Mouse (Mus musculus) thymus, postnatal 10 days (tissue): ENCODE results near the gene Arl8b.

ENCODE experiments used
- DNase-seq, 2 experiments: peaks; one replicate each; pipeline ENCODE4 v3.0.0; 2021; ENCODE audit warnings: low spot score in 2 of 2

Arl8b gene

DNA sequence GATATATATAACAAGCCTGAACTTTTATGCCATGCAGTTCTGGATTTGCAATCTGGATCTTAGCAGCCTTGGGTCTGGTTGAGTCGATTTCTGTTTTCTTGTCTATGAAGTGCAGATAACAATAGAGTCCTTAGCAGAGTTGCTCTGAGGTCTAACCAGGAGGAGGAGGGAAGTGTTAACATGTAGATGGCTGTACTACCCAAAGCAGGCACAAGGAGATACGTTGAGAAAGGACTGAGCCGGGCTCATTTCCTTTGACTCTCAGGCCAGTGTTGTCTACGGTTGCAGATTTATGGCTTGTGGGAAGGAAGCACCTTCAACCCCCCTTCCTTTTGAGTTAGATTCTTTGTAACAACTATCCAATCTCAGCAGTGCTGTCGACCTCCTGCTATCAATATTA is 1.9 kb downstream of the Arl8b start:
- peak in 1 of 2 experiments; percentile 15 for DNase-seq

DNA sequence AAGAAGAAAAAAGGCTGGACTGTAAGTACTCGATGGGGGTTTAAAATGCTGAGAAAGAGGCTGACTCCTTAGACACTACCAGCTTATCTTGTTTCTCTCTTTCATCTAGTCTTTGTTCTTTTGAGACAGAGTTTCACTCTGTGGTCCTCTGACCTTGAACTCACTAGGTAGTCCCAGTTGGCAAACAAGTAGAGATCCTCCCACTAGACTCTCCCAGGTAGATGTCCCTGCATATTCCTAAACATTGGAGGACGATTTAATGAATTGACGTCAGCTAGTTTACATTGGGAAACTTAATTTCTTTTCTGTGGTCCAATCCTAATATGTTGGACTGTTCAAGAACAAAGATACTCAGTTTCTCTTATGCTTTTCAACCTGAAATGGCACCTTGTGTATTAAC is 2.7 kb downstream of the Arl8b start:
- no peak for DNase-seq

DNA sequence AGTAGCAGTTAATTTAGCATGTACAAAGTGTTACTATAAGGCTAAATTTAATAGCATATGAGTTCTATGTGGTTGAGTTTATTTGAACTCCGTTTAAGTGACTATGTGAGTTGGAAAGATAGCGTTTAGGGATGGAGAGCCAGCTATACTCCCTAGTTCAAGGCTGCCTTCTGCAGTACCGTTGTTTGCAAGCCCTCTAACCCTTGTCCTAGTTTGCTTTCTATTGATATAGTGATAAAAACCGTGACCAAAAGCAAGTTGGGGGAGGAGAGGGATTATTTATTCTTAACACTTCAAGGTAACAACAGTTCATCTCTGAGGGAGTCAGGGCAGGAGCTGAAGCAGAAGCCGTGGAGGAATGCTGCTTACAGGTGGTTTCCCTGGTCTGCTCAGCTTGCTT is 8.6 kb downstream of the Arl8b start:
- no peak for DNase-seq

DNA sequence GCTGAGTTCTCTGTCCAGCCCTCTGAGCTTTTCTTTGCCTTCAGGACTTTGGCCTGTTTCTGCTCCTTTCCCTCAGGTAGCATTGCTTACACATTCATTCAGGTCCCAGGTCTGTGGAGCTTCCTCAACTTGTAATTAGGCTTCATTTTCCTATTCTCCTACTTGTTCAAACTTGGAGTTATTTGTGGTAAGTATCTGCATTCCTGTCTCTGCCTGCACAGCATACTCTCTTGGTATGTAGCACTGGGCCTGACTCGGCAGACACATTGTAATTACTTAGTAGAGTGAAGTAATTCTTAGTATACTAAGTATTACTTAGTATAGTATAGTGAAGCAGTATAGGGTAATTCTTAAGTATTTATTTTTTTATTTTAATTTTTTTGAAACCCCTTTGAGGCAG is 13.0 kb downstream of the Arl8b start:
- no peak for DNase-seq

DNA sequence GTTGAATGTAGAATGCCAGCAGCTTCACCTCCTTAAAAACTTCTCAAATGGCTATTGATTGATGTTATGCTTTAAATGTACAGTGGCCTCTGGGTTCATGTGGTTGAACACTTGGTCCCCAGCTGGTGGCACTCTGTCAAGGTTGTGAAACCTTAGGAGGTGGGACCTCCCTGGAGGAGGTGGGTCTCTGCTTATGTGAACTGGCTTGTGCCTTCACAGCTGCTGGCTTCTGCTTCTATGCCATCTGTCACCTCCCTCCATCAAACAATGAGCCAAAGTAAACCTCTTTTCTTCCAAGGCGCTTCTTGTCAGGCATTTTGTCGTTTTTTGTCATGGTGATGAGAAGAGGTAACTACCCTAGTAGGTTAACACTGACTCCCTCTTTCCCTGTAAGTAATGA is 13.8 kb downstream of the Arl8b start:
- DNase-seq = peak in 1 of 2 experiments; percentile 20

DNA sequence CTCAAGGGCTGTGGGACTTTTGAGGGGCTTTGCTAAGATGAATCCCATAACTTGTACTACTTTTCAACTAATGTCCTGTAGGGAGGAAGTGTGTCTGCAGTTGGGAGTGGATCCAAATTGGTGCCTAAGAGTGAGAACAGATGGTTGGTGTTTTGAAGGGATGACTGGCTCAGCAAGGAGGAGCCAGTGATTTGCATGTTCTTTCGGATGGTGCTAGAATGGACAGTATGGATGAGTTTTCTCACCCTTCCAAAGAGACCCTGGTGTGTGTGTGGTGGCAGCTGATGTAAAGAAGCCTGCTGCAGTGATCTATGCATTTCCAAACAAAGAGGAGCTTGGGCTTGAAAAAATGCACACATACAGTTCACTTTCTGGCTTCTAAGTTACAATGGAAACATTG is 22.3 kb downstream of the Arl8b start:
- DNase-seq = no peak

DNA sequence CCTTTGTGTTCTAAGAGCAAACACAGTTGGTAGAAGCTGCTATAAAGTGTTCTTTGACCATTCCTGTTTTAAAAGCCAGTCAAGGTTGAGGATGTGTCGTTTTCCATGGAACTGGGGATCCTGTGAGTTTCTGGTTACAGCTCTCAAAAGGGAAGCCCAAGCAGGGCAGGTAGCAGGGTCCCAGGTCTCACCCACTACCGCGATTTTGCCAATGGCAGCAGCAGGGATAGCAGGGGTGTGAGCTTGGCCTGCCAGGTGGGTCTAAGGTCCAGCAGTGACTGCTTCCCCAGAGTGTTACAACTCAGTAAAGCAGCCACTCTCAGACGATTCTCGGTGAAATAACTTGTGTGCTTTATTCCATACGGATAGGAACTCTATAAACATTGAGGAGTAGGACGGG is 23.0 kb downstream of the Arl8b start:
- no peak for DNase-seq

DNA sequence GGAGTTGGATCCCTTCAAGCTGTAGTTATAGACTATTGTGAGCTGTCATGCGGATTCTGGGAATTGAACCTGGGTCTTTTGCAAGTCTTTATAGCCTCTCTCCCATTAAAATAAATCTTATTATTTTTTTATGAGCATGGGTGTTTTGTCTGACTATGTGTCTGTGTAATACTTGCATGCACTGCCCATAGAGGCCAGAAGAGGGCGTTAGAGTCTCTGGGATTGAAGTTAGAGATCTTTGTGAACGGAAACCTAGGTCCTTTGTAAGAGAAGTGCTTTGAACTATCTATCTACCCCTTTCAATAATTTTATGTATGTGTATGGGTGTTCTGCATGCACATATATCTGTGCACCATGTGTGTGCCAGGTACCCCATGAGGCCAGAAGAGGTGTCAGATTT is 24.5 kb downstream of the Arl8b start:
- peak; percentile 38 to 61 for DNase-seq

DNA sequence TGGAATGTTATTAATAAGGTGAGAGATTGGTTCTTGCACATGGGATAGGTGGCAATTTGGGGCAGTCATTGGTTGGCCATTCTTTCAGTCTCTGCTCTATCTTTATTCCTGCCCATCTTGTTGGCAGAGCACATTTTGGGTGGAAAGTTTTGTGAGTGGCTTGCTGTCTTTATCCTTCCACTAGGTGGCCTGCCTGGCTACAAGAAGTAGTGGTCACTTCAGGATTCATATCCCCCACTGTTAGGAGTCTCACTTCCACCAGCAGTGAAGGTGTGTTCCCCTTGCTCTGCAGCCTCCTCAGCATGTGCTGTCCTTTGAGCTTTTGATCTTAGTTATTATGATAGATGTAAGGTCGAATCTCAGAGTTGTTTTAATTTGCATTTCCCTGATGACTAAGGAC is 25.9 kb downstream of the Arl8b start:
- DNase-seq = no peak

DNA sequence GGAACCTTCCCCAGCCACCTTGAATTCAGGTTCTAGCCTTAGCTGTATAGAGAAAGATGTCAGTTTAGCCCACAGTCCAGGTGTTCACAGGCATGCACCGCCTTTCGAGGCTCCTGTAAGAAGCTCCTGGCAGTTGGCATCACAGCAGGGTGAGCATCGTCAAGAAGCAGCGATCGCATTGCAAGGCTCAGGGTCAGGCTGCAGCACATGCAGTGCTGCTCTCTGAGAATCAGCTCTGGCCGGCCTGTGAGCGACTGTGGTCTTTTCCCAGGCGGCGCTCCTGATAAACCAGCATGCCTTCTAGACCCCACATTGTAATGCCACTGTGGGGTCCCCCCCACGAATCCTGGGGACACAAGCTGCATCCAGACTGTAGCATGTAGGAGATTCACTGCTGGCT is 27.3 kb downstream of the Arl8b start:
- DNase-seq = no peak

DNA sequence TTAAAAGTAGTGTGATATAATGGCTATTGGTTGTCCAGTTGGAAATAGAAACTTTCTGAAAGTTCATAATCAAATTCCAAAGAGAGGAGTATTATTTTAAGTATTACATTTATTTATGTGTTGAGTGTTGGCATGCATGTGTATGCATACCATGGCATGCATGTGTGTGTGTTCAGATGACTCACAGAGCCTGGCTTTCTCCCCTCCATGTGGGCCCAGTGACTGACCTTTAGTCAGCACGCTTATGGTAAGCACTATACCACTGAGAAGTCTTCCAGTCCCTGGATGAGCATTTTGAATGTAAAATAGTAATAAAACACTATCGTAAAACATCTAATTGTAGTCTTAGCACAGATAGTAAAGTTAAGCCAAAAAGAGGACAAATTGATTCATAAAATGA is 29.2 kb downstream of the Arl8b start:
- no peak for DNase-seq

DNA sequence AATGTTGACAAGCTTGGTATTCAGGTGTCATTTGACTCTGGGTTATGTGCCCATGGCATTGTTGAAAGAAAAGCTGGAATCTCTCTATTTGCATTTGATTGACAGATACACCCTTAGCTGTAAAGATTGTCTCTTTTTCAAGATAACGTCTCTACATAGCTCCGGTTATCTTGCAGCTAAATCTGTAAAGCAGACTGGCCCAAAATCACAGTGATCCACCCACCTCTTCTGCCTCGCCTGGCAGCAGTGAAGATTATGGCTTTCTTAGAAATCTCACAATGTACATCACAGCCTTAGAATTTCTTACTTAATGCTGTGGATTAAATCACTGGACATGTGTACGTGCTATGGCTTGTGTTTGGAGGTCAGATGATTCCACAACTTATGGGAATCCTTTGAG is 34.6 kb downstream of the Arl8b start:
- DNase-seq = no peak

DNA sequence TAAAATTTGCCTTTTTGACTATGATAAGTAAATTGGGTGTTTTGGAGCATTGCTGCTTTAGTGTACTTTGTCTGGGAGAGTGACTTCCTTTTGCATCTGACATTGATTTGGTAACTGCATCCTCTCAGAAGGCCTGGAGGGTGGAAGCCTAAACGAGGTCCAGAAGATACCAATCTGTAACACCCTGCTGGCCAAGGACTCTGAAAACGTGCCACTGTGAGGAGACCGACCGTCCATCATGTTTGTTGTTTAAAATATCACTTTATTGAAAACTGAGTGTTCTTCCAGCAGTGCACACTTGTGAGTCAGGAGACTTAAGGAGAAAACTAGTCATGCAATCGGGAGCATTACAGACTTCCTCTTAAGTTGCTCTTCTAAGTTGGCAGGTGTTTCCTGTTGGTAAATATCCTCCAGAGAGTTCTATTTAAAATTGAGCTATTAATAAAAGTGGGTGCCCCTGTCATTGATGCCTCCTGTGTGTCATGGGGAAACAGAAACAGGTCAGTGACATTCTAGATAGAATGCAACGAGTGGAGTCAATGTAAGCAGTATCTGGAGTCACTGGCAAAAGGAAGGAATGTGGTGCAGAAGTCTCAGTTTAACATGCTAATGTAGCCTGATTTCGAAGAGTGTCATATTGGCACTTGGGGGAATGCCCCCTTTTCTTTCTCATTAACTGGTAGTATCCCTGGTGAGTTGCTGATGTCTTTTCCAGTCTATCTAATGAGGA is 42.1 kb downstream of the Arl8b start:
- no peak for DNase-seq

DNA sequence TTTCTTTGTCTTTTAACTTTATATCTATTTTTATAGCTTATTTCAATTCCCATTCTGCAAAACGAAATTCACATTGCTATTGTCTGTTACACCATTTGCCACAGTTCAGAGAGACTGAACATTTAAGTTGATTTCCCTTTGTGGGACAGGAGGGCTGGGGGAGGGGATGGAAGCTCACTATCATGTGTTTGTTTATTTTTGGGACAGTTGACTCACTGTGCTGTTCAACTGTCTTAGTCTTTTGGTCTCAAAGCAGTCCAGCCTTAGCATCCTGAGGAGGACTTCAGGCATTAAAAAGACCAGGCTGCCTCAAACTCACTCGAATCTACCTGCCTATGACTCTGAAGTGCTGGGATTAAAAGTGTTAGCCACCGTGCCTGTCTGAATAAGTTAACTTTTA is 43.2 kb downstream of the Arl8b start:
- no peak for DNase-seq

DNA sequence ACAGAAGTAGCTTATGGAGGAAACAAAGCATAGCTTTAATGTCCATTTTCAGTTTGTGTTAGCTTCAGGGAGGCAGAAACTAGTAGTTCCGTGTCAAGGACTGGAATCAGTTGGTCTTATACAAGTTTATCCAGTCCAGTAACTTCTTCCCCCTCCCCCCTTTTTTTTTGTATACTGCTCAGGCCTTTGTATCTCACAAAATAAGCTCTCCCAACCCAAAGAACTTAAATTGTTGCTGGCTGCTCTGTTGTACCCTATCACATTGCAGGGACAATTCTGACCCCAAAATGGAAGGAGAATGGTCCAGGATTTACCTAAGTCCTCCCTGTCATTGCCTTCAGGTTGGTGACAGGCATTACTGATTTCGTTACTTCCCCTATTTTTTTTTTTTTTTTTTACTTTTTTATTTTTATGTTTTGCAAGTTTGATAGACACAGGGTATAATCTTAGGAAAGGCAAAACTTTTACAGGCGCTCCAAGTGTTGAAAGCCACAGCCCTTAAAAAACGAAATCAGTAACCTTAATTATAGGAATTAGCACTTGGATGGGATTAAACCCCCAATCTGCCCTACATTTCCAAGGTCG is 44.5 kb downstream of the Arl8b start:
- DNase-seq = no peak

DNA sequence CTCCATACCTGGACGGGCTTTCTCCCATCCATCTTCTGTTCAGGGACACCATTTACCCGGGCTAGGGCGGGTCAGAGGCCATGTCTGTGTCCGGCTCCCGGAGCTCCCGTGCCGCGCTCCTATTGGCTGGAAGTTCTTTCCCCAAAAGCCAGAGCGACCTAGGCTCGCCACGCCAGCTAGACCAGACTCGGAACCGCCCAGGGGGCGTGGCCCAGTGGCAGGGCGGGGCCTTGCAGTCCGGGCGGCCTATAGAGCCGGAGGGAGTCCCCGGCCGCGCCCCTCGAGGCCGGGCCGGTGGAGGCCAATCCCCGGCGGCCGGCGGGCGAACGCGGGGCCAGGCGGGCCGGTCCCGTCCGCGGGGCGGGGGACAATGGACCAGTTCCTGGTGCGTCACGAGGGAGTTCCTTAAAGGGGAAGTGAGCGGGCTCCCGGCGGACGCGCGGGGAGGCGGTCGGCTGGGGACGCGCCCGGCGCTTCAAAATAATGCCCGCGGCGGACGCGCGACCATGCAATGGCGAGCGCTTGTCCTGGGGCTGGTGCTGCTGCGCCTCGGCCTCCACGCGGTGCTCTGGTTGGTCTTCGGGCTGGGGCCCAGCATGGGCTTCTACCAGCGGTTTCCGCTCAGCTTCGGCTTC is 45.5 kb downstream of the Arl8b start, which contains the start of gene Edem1:
Edem1 (plus strand) TSS at position 408 of the 635 bp plus-strand sequence.
- DNase-seq = peak; percentile 93 to 94

DNA sequence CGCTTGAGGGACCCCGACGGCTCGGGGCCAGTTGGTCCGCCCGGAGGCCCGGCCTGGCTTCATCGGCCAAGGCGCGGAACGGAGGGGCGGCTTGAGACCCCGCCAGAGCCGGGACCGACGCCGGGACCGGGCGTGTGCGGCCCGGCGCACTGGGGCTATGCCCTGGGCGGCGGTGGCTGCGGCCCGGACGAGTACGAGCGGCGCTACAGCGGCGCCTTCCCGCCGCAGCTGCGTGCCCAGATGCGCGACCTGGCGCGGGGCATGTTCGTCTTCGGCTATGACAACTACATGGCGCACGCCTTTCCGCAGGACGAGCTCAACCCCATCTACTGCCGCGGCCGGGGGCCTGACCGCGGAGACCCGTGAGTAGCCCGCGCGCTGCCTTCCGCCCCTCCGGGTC is 46.0 kb downstream of the Arl8b start:
- peak; percentile 53 to 60 for DNase-seq

DNA sequence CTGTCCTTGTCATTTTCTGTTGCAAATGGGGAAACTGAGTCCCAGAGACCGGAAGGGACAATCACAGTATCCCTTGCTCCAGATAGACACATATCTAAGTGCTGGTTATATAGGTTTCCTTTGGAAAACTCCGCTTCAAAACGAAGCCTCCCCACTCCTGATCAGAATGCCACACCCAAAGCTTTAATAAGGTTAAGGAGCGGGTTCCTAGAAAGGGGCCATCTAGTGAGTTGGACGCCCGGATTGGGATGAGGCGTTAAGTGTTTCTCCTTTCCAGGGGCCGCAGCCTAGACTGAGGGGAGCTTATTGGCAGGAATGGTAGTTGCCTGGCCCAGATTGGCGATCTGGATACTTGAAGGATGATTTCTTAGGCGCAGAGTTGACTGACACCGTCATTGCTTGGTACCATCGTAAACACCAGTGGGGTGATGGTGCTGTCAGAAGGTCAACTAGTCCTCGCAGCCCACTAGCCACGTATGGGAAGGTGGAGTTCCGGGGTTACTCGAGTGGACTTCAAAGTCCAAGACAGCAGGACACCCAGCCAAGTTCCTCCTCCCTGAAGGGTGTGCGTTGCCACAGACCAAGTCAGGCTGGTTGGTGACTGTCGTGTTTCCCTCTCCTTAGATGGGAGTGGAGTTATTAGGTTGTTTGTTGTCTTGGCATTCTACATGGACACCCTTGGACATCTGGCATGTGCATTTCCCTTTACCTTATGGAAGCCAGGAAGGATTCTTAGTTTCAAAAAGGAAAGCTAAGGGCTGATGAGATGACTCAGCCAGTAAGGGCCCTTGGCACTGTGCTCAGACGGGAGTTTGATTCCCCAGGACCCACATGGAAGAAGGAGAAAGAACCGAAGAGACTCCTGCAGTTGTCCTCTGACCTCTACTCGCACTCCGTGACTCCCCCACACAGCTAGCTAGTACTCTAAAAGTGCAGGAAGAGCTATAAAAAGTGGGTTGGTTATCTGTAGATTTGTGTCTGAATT is 46.8 kb downstream of the Arl8b start:
- no peak for DNase-seq

DNA sequence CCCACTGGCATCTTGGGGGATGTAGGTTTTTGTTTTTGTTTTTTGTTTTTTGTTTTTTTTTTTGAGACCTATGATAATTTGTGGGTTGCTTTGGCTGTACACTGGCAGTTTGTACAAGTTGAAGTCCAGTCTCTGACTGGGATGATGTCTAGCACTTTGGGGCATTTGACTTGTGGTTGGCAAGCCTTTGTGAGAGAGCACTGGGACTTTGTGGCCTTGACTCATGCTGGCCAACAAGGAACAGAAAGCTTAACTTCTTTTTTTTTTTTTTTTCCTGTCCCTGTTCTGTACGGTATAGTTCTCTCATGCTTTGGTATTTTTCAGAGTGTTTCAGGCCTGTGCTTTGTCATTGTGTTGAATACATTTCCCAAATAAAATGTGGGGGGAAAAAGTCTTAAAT is 49.3 kb downstream of the Arl8b start:
- no peak for DNase-seq

DNA sequence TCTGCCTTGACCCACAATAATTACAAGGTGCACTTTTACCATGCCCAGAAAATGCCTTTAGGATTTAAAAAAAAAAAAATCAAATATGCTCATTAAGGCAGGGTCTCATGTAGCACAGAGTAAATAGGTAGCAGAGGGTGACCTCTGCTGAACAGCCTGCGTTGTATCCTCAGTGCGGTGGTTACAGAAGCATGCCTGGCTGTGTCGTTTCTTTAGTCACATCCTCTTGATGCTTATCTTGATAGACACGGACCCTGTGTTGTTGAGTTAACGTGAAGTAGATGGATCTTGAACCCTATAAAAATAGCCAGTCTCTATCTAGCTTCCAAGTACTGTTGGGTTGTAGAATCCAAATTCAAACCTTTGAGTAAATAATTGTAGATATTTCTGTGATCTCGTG is 50.1 kb downstream of the Arl8b start:
- DNase-seq = no peak

DNA sequence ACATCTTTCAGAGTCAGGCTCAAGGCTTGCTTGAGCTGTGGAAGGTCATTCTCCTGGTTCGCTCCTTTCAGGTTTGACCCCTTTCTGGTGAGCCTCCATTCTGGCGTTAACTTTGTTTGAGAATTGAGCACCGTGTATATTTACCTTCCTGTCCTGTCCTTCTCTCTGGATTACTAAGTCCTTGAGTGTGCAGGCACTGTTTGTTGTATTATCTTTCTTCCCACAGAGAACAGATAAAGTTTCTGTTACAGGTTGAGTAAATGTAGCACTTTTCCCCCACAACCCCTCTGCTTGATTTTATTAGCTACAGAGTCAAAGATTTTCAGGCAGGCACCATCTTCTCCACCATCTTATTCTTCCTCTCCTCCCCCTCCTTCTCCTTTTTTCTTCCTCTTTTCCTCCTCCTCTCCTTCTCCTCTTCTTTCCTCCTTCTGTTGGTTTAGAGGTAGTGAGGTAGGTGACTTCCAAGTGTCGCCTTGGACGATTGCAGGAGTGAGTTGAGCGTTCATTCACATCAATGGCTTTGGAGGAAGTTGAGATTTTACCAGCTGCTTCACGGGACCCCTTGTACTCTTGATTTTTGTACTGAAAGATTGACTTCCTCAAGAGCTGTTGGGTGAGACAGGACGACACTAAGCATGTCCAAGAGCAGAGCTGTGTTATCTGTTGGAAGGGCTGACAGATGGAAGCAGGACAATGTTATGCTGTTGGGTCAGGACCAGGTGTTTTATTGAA is 51.2 kb downstream of the Arl8b start:
- DNase-seq = no peak
